Mouse (Mus musculus): Measurements from ENCODE around the gene Rassf7. TPM values are rescaled to one million over a fixed set of nuclear protein-coding genes. Genes with fewer than 3 reads are reported as not detected.

Rassf7 gene
- total and polyA plus RNA-seq, 2 experiments from 2014 or later = 5.8 to 43.2 TPM

DNA sequence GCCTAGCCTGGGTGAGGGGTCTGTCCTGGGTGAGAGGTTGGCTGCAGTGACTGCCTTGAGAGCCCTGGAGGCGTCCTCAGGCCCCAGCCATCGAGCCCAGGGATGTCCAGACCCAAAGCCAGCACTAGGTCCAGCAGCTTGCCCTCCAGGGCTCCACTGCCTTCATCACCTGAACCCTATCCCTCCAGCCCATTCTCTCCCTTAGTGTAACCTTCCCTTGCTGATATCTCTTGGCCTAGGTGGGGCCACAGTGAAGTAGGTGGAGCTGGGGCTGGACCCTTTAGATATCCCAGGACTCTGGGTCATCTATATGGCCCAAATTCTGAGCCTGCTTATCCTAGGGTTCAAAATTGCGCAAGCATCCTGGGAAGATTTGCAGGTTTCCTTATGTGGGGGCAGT lies 6.1 kb upstream of the Rassf7 start:
- 72% methylated on average over 3 of the region's 3 CpGs for WGBS
- H3K9me3 ChIP-seq (replicated peaks; ENCODE audit: control insufficient read depth, low read length) = no peaks in the 10 kb centered on the region
- no peaks in the 10 kb centered on the region for H3K27me3 ChIP-seq (ENCODE audit: control insufficient read depth, insufficient read depth, low read length)
- no peaks in the 10 kb centered on the region for H3K4me1 ChIP-seq (ENCODE audit: control insufficient read depth, insufficient read depth)
- H3K4me2 ChIP-seq (ENCODE audit: low read depth, low read length) = no peak overlapping the region
- no peak overlapping the region for H3K9ac ChIP-seq (replicated peaks; ENCODE audit: low read depth, low read length)
- TF ChIP-seq CTCF (IDR thresholded peaks at IDR 0.05; ENCODE audit: low read depth) (no peak), EP300 (IDR thresholded peaks at IDR 0.05; ENCODE audit: low read depth) (no peak)
- H3K4me3 ChIP-seq (ENCODE audit: low read depth, low read length) = no peak overlapping the region
- ATAC-seq (ENCODE audit: insufficient read depth, low read depth) (no peak), DNase-seq (ENCODE audit: low spot score) (no peak)
- no peak overlapping the region for H3K27ac ChIP-seq (ENCODE audit: low read depth)
- no peaks in the 10 kb centered on the region for H3K36me3 ChIP-seq (replicated peaks; ENCODE audit: control insufficient read depth, insufficient read depth, low read length)

- H3K9ac ChIP-seq (replicated peaks; ENCODE audit: low read depth, low read length) = no peak overlapping the region
- H3K4me2 ChIP-seq (ENCODE audit: low read depth, low read length) = no peak overlapping the region
- ATAC-seq (ENCODE audit: insufficient read depth, low read depth) (no peak), DNase-seq (ENCODE audit: low spot score) (no peak)
- H3K27ac ChIP-seq (ENCODE audit: low read depth) = no peak overlapping the region
- TF ChIP-seq CTCF (IDR thresholded peaks at IDR 0.05; ENCODE audit: low read depth) (no peak), EP300 (IDR thresholded peaks at IDR 0.05; ENCODE audit: low read depth) (no peak)
- H3K4me3 ChIP-seq (ENCODE audit: low read depth, low read length) = no peak overlapping the region
- H3K36me3 ChIP-seq (replicated peaks; ENCODE audit: control insufficient read depth, insufficient read depth, low read length) = no peaks in the 10 kb centered on the region
- H3K4me1 ChIP-seq (ENCODE audit: control insufficient read depth, insufficient read depth) = no peaks in the 10 kb centered on the region
- WGBS = 67% methylated on average over 12 of the region's 12 CpGs
- no peaks in the 10 kb centered on the region for H3K9me3 ChIP-seq (replicated peaks; ENCODE audit: control insufficient read depth, low read length)
- no peaks in the 10 kb centered on the region for H3K27me3 ChIP-seq (ENCODE audit: control insufficient read depth, insufficient read depth, low read length)
These were observed 5.5 kb upstream of the Rassf7 start for GRCm38 (mm10) chr7:141210137-141210536.

GRCm38 (mm10) chr7:141210606-141211131 lies 5.0 kb upstream of the Rassf7 start:
- no peaks in the 10 kb centered on the region for H3K9me3 ChIP-seq (replicated peaks; ENCODE audit: control insufficient read depth, low read length)
- H3K4me1 ChIP-seq (ENCODE audit: control insufficient read depth, insufficient read depth) = no peaks in the 10 kb centered on the region
- 88% methylated on average over 14 of the region's 14 CpGs for WGBS
- DNase-seq (ENCODE audit: low spot score) (no peak), ATAC-seq (ENCODE audit: insufficient read depth, low read depth) (no peak)
- H3K36me3 ChIP-seq (replicated peaks; ENCODE audit: control insufficient read depth, insufficient read depth, low read length) = no peaks in the 10 kb centered on the region
- H3K4me3 ChIP-seq (ENCODE audit: low read depth, low read length) = no peak overlapping the region
- no peak overlapping the region for H3K27ac ChIP-seq (ENCODE audit: low read depth)
- no peak overlapping the region for H3K9ac ChIP-seq (replicated peaks; ENCODE audit: low read depth, low read length)
- TF ChIP-seq EP300 (IDR thresholded peaks at IDR 0.05; ENCODE audit: low read depth) = no peak
- TF ChIP-seq CTCF (IDR thresholded peaks at IDR 0.05; ENCODE audit: low read depth) = no peak
- H3K4me2 ChIP-seq (ENCODE audit: low read depth, low read length) = no peak overlapping the region
- H3K27me3 ChIP-seq (ENCODE audit: control insufficient read depth, insufficient read depth, low read length) = no peaks in the 10 kb centered on the region

DNA sequence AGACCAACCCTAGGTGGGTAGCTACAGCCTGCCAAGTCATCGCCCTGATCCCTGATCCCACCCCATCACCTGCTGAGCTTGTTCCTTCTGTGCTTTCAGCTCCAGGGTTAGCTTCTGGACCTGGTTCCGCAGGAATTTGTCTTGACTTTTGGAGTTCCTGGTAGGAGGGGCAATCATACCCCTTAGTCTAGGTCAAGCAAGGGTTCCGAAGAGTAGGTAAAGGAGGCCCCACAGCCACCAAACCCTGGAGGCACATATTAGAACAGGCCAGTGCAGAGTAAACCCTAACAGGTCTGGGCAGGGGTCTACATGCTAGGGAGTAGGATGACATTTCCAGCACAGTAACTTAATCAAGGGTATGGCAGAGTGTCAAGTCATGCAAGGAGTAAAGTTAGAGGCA lies 2.5 kb upstream of the Rassf7 start:
- ATAC-seq (ENCODE audit: insufficient read depth, low read depth) (no peak), DNase-seq (ENCODE audit: low spot score) (no peak)
- Histone ChIP-seq H3K27ac (ENCODE audit: low read depth) (no peak overlapping the region), H3K4me2 (ENCODE audit: low read depth, low read length) (no peak overlapping the region), H3K9ac (replicated peaks; ENCODE audit: low read depth, low read length) (no peak overlapping the region), H3K9me3 (replicated peaks; ENCODE audit: control insufficient read depth, low read length) (no peaks in the 10 kb centered on the region), H3K36me3 (replicated peaks; ENCODE audit: control insufficient read depth, insufficient read depth, low read length) (no peaks in the 10 kb centered on the region), H3K4me1 (ENCODE audit: control insufficient read depth, insufficient read depth) (peaks cover 11% of the 10 kb centered on the region; the same call in 1 of the 2 replicates), H3K27me3 (ENCODE audit: control insufficient read depth, insufficient read depth, low read length) (no peaks in the 10 kb centered on the region), H3K4me3 (ENCODE audit: low read depth, low read length) (no peak overlapping the region)
- TF ChIP-seq EP300 (IDR thresholded peaks at IDR 0.05; ENCODE audit: low read depth) (no peak), CTCF (IDR thresholded peaks at IDR 0.05; ENCODE audit: low read depth) (no peak)
- WGBS = 83% methylated on average over 3 of the region's 3 CpGs

- Histone ChIP-seq H3K9ac (replicated peaks; ENCODE audit: low read depth, low read length) (no peak within 1 kb of the TSS), H3K27ac (ENCODE audit: low read depth) (no peak within 1 kb of the TSS), H3K9me3 (replicated peaks; ENCODE audit: control insufficient read depth, low read length) (no peaks in the 10 kb centered on the region), H3K4me2 (ENCODE audit: low read depth, low read length) (no peak within 1 kb of the TSS), H3K4me3 (ENCODE audit: low read depth, low read length) (no peak within 1 kb of the TSS), H3K27me3 (ENCODE audit: control insufficient read depth, insufficient read depth, low read length) (no peaks in the 10 kb centered on the region), H3K4me1 (ENCODE audit: control insufficient read depth, insufficient read depth) (peaks cover 11% of the 10 kb centered on the region; the same call in 1 of the 2 replicates), H3K36me3 (replicated peaks; ENCODE audit: control insufficient read depth, insufficient read depth, low read length) (no peaks in the 10 kb centered on the region)
- TF ChIP-seq EP300 (IDR thresholded peaks at IDR 0.05; ENCODE audit: low read depth) (no peak), CTCF (IDR thresholded peaks at IDR 0.05; ENCODE audit: low read depth) (no peak)
- WGBS = 88% methylated on average over 11 of the region's 11 CpGs
- ATAC-seq (ENCODE audit: insufficient read depth, low read depth) = no peak
- DNase-seq (ENCODE audit: low spot score) = no peak
These were observed 1.9 kb upstream of the Rassf7 start, which contains the start of gene Lmntd2 for GRCm38 (mm10) chr7:141213605-141214235. Gene Lmntd2, minus strand, starts transcription at chr7:141214080.

- 67% methylated on average over 3 of the region's 3 CpGs for WGBS
- ATAC-seq (ENCODE audit: insufficient read depth, low read depth) (no peak), DNase-seq (ENCODE audit: low spot score) (no peak)
- Histone ChIP-seq H3K27ac (ENCODE audit: low read depth) (no peak overlapping the region), H3K4me3 (ENCODE audit: low read depth, low read length) (no peak overlapping the region), H3K4me2 (ENCODE audit: low read depth, low read length) (no peak overlapping the region), H3K4me1 (ENCODE audit: control insufficient read depth, insufficient read depth) (peaks cover 11% of the 10 kb centered on the region; the same call in 1 of the 2 replicates), H3K27me3 (ENCODE audit: control insufficient read depth, insufficient read depth, low read length) (no peaks in the 10 kb centered on the region), H3K9ac (replicated peaks; ENCODE audit: low read depth, low read length) (no peak overlapping the region), H3K36me3 (replicated peaks; ENCODE audit: control insufficient read depth, insufficient read depth, low read length) (no peaks in the 10 kb centered on the region), H3K9me3 (replicated peaks; ENCODE audit: control insufficient read depth, low read length) (no peaks in the 10 kb centered on the region)
- TF ChIP-seq CTCF (IDR thresholded peaks at IDR 0.05; ENCODE audit: low read depth) = no peak
- TF ChIP-seq EP300 (IDR thresholded peaks at IDR 0.05; ENCODE audit: low read depth) = no peak
These were observed 1.4 kb upstream of the Rassf7 start for GRCm38 (mm10) chr7:141214310-141214709.
